Mouse (Mus musculus) lung, adult 2 months (tissue): ENCODE results near the gene Hpcal1.

Source experiments
- CTCF ChIP-seq: fragments of 200-500 bp; IDR thresholded peaks from 2 replicates; pipeline ENCODE4 v1.5.1; 2011; ENCODE audit warnings: mild to moderate bottlenecking, low read length, control low read depth; ENCODE audit not compliant: insufficient read depth
- POLR2A ChIP-seq: fragments of 200-500 bp; IDR thresholded peaks from 2 replicates; pipeline ENCODE4 v1.6.1; 2011; ENCODE audit warnings: low read depth, mild to moderate bottlenecking, control low read depth, low read length, borderline replicate concordance; ENCODE audit errors: extremely low read depth

- TF ChIP-seq CTCF (no peak), POLR2A (no peak)
Observed at GRCm38 (mm10) chr12:17661483-17661920, 29.2 kb upstream of the Hpcal1 start.
